Mouse (Mus musculus): ENCODE data around the gene AC134908.4. TPM values are rescaled to one million over a fixed set of nuclear protein-coding genes. Genes with fewer than 3 reads are reported as not detected.

Gene AC134908.4
- polyA plus RNA-seq (2016; fragmentation: Nextera tagmentation; extraction: Ambion mirVana): 1.0 and 1.9 TPM in 2 replicates

DNA sequence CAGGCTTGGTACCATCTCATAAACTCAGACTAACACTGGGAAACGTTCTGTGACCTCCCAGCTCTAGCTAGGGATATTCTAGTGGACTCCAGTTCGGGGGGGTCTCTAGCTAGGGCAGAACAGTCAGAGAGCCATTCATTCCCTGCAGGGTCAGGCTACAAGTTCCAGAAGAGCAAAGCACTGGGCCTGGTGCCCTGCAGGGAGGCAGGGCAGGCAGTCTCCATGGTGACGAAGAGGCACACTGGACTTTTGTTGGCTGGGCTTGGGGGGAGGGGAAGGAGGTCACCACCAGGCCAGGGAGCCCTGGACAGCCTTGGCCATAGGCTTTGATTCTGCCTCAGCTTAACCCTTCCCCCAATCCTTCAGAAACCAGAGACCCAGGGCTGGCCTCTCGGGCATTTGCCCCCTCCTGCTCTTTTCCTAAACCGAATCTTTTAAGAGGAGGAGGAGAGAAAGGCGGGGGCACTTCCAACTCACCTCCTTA, at the start of gene AC134908.4:
Gene AC134908.4 (minus strand): TSS at position 51 of the 484 bp plus-strand sequence.
- under 1% methylated on average over 6 of the region's 6 CpGs for WGBS
- ATAC-seq (ENCODE audit: low FRiP score, low read depth): no peak
- H3K36me3 ChIP-seq: no peaks in the 10 kb centered on the region
- peak within 1 kb of the TSS; percentile 72 for H3K9ac ChIP-seq
- peak within 1 kb of the TSS; percentile 80 for H3K4me3 ChIP-seq
- peak within 1 kb of the TSS; percentile 95 for H3K4me2 ChIP-seq (replicated peaks)
- H3K27ac ChIP-seq: peak within 1 kb of the TSS; percentile 47
- H3K4me1 ChIP-seq: peaks cover 59% of the 10 kb centered on the region
- no peaks in the 10 kb centered on the region for H3K27me3 ChIP-seq (replicated peaks)
- no peaks in the 10 kb centered on the region for H3K9me3 ChIP-seq

DNA sequence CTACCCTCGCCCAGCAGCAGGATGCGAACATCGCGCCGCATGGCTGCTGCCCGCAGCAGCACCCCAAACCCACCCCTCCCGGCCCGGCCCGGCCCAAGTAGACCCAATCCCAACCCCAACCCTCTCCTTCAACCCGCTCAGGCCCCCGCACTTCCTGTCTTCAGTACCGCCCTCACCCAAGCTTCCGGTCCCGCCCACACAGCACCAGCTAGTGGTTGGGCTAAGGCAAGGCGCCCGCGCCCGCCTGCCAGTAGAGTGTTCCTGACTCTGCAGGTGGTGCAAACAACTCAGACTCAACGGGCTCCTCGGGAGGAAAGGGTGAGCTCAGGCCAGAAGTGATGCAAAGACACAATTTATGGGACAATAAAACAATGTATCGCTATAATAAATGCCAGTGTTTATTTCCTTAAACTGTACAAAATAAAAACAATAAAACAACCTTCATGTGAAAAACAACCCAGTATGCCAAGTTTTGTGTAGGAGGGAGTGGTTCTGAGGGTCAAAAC, 49.0 kb upstream of the AC134908.4 start, which contains the start of gene Rhot2:
Gene Rhot2 (minus strand): TSS at position 456 of the 506 bp plus-strand sequence.
- H3K9me3 ChIP-seq: no peaks in the 10 kb centered on the region
- H3K4me2 ChIP-seq (replicated peaks): peak within 1 kb of the TSS; percentile 88
- peak within 1 kb of the TSS; percentile 83 for H3K9ac ChIP-seq
- WGBS: under 1% methylated on average over 21 of the region's 21 CpGs
- peaks cover 55% of the 10 kb centered on the region for H3K36me3 ChIP-seq
- no peak within 1 kb of the TSS for H3K27ac ChIP-seq
- ATAC-seq (ENCODE audit: low FRiP score, low read depth): peak; percentile 90
- H3K4me1 ChIP-seq: peaks cover 10% of the 10 kb centered on the region
- H3K4me3 ChIP-seq: peak within 1 kb of the TSS; percentile 92
- no peaks in the 10 kb centered on the region for H3K27me3 ChIP-seq (replicated peaks)

DNA sequence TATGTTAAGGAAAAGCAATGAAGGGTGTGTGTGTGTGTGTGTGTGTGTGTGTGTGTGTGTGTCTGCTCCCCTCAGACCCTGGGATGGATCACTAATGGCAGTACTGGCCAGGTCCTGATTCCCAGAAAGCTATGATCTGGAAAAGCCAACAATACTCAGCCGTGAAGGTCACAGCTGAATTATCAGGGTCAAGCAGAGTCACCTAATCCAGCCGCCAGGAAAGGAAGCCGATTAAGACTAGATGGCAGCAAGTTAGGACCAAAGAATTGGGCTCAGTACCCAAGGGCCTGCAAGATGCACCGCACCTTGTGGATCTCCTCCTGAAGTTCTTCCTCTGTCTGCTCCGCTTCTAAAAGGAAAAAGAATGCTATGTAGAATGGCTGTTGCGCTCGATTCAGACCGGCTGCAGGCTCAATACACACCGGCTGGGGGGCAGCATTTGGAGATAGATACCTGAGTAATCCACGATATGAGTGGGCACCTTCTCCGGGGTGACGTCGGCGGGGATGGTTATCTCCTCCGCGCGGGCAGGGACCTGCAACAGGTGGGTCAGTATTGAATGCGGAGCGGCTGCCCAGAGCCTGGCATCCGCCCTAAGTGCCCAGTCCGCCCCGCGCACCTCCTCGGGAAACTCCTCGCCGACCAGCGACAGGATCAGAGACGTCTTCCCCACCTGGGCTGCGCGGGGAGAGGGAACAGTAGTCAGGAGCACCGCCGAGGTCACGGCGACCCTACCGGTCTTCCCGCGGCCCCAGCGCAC, 48.4 kb upstream of the AC134908.4 start:
- Histone ChIP-seq H3K9me3 (no peaks in the 10 kb centered on the region), H3K27ac (no peak overlapping the region), H3K4me3 (peak overlapping the region; percentile 92), H3K36me3 (peaks cover 59% of the 10 kb centered on the region), H3K4me1 (peaks cover 10% of the 10 kb centered on the region), H3K4me2 (replicated peaks) (peak overlapping the region; percentile 88), H3K9ac (peak overlapping the region; percentile 83), H3K27me3 (replicated peaks) (no peaks in the 10 kb centered on the region)
- 6% methylated on average over 38 of the region's 38 CpGs for WGBS
- ATAC-seq (ENCODE audit: low FRiP score, low read depth): peak; percentile 2; the same call in 1 of the 2 replicates

DNA sequence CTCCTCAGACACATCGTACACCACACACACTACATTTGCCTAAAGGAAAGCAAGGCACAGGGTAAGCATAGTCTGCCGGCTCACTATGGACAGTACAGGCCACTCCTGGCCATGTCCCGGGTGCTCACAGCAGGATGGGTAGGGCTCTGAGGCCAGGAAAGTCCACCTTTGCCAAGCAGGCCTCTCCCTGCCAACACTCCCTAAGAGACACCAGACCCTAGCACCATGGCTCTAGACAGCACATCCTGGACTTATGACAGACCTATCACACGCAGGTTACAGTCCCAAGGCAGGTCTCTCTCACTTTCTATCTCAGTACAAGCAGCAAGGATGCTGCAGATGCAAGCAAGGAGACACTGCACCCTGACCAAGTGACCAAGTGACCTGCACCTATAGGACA, 47.7 kb upstream of the AC134908.4 start:
- Histone ChIP-seq H3K27ac (no peak overlapping the region), H3K9ac (peak overlapping the region; percentile 83; the same call in 1 of the 2 replicates), H3K27me3 (replicated peaks) (no peaks in the 10 kb centered on the region), H3K4me1 (peaks cover 13% of the 10 kb centered on the region), H3K4me2 (replicated peaks) (peak overlapping the region; percentile 88), H3K9me3 (no peaks in the 10 kb centered on the region), H3K4me3 (peak overlapping the region; percentile 92), H3K36me3 (peaks cover 55% of the 10 kb centered on the region)
- 96% methylated on average over 4 of the region's 4 CpGs for WGBS
- ATAC-seq (ENCODE audit: low FRiP score, low read depth): no peak

DNA sequence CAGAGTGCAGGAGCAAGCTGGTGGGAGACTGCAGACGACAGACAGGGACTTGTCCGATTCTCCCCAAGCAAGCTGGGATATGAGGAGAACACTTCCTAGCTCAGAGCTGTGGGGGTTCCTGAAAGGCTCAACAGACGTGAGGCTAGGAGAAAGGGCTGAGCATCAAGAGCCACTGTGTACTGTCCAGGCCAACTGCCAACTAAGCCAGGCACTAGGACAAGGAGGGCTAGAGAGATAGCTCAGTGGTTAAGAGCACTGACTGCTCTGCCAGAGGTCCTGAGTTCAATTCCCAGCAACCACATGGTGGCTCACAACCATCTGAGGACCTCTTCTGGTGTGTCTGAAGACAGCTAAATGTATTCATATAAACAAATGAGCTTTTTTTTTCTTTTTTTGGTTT, 47.0 kb upstream of the AC134908.4 start:
- Histone ChIP-seq H3K36me3 (peaks cover 53% of the 10 kb centered on the region), H3K4me1 (peaks cover 19% of the 10 kb centered on the region), H3K9ac (no peak overlapping the region), H3K4me2 (replicated peaks) (no peak overlapping the region), H3K9me3 (no peaks in the 10 kb centered on the region), H3K27ac (no peak overlapping the region), H3K27me3 (replicated peaks) (no peaks in the 10 kb centered on the region), H3K4me3 (no peak overlapping the region)
- no peak for ATAC-seq (ENCODE audit: low FRiP score, low read depth)
- 89% methylated on average over 3 of the region's 3 CpGs for WGBS

DNA sequence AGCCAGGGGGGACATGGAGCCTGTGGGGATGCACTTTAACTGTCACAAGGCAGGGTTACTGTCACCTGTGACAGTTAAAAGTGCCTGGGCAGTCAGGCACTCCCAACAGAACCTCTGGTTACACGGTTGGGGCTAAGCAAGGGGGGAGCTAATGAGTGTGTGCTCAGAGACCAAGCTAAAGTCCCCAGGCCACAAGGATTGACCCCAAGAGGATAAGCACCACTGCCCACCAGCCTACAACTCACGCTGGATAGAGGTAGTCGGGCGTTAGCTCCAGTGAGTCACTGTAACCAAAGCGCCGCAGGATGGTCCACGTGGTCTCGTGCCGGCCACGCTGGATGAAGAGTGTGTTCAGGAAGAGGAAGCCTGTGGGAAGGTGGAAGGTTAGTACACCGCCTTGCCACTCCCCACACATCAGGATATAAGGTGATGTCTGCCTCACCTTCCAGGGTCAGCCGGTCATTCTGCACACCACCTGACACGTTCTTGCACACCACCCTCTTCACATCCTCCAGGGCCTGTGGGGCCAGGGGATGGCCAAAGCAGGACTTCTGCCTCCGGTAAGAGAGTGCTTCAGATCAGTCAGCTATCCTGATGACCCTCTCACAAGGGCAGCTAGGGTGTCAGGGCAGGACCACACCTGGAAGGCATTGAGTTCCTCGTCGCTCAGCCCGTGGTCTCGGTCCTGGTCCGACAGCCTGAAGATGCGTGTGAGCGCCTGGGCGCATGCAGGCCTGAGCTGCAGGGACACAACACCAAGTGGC, 45.8 kb upstream of the AC134908.4 start, which contains the start of gene Gm20683:
Gene Gm20683 (minus strand): TSS at position 647 of the 764 bp plus-strand sequence.
- H3K27ac ChIP-seq: no peak within 1 kb of the TSS
- H3K4me2 ChIP-seq (replicated peaks): no peak within 1 kb of the TSS
- H3K4me1 ChIP-seq: peaks cover 31% of the 10 kb centered on the region
- ATAC-seq (ENCODE audit: low FRiP score, low read depth): no peak
- H3K27me3 ChIP-seq (replicated peaks): no peaks in the 10 kb centered on the region
- no peak within 1 kb of the TSS for H3K4me3 ChIP-seq
- H3K9me3 ChIP-seq: no peaks in the 10 kb centered on the region
- H3K36me3 ChIP-seq: peaks cover 48% of the 10 kb centered on the region
- no peak within 1 kb of the TSS for H3K9ac ChIP-seq
- WGBS: 94% methylated on average over 22 of the region's 22 CpGs

DNA sequence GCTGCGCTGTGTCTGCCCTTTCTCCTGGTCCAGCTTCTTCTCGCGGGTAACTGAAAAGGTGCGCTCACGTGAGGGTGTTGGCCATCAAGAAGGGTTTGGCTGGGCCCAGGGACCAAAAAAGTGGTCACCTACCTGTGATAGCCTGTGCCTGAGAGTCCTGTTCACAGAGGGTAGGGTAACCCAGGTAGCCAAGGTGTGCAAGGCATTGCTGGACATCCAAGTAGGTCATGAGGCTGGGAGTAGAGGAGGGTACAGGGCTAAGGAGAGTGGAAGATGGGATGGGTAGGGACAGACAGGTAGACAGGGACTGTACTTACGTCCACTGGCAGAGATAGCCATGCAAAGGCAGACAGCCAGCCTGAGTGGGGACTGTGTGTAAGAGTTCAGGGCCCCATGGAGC, 45.1 kb upstream of the AC134908.4 start:
- WGBS: 96% methylated on average over 6 of the region's 6 CpGs

DNA sequence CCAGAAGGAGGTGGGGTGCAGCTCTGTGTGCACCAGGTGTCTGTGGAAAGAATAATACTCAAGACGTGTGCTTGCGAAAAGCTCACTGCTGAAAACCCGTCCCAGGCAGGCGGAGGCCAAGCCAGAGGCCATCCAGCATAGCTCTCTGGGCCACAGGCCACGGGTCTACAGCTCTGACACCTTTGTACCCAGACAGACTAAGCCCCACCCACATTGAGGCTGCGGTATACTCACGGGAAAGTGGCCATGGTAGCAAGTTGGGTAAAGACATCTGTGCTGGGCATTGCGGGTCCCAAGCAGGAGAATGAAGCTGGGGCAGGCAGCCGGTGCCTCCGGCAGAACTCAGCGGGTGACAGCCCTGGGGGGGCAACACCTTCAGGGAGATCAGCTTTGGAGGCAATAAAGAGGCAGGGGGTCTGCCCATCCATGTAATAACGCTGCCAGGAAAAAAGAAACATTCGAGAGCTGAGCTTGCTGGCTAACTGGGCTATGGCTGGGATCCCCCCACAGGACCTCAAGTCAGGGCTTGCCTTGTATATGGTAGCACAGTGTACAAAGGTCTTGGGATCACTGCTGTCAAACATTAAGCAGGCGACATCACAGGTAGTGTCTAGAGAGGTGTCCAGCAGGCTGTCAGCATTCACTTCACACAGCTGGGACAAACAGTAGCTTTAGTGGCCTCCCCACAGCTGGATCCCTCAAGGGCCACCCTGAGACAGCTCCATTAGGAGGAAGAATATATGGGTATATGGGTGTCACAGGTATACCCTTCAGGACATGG, 44.2 kb upstream of the AC134908.4 start:
- 83% methylated on average over 14 of the region's 14 CpGs for WGBS
- Histone ChIP-seq H3K4me1 (peaks cover 47% of the 10 kb centered on the region), H3K27me3 (replicated peaks) (no peaks in the 10 kb centered on the region), H3K27ac (no peak overlapping the region), H3K36me3 (peaks cover 51% of the 10 kb centered on the region), H3K9me3 (no peaks in the 10 kb centered on the region), H3K4me3 (no peak overlapping the region), H3K4me2 (replicated peaks) (no peak overlapping the region), H3K9ac (no peak overlapping the region)
- no peak for ATAC-seq (ENCODE audit: low FRiP score, low read depth)

More for the DNA sequence above, 45.1 kb upstream of the AC134908.4 start:
- Histone ChIP-seq H3K4me2 (replicated peaks) (no peak overlapping the region), H3K4me3 (no peak overlapping the region), H3K27me3 (replicated peaks) (no peaks in the 10 kb centered on the region), H3K27ac (no peak overlapping the region), H3K9me3 (no peaks in the 10 kb centered on the region), H3K36me3 (peaks cover 44% of the 10 kb centered on the region), H3K4me1 (peaks cover 39% of the 10 kb centered on the region), H3K9ac (no peak overlapping the region)
- no peak for ATAC-seq (ENCODE audit: low FRiP score, low read depth)

DNA sequence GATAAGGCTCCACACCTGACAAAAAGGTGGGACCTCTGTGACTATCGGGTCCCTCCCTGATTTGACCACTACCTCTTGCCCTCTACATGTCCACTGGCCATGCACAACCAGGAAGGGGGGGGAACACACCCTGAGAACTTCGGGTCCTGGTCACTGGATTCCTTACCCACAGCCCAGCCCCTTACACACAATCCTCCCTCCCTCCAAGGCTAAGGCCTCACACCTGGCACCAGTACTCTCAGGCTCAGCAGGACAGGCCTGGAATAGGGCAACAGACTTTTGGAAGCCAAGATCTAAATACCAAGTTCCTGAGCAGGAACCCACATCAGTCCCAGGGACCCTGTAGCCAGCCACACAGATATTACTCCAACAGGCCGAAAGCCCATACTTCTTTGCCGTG, 43.4 kb upstream of the AC134908.4 start:
- Histone ChIP-seq H3K27ac (no peak overlapping the region), H3K27me3 (replicated peaks) (no peaks in the 10 kb centered on the region), H3K4me1 (peaks cover 54% of the 10 kb centered on the region), H3K9ac (no peak overlapping the region), H3K4me2 (replicated peaks) (no peak overlapping the region), H3K9me3 (no peaks in the 10 kb centered on the region), H3K36me3 (peaks cover 51% of the 10 kb centered on the region), H3K4me3 (no peak overlapping the region)
- WGBS: 85% methylated on average over 4 of the region's 4 CpGs
- no peak for ATAC-seq (ENCODE audit: low FRiP score, low read depth)

DNA sequence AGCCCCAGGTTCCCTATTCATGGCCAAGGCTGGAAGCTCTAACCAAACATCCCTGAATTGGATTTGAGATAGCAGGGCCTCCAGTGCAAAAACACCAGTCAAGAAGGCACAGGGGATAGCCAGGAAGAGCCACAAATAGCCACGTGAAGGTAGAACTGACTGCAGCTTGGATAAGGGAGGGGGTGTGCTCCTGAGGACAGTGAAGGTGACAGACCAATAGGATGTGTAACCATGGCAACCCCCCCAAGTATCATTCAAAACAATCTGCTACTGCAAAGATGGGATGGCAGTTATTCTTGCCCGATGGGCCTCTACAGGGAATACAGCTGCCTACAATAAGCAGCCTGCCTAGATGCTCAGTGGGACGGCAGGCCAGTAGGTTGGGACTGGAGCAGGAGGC, 42.1 kb upstream of the AC134908.4 start:
- H3K4me3 ChIP-seq: no peak overlapping the region; the same call in 1 of the 2 replicates
- H3K27ac ChIP-seq: 0 out of 2 replicates have a peak overlapping the region, but pooled peaks have one; percentile 16
- WGBS: 30% methylated on average over 3 of the region's 3 CpGs

DNA sequence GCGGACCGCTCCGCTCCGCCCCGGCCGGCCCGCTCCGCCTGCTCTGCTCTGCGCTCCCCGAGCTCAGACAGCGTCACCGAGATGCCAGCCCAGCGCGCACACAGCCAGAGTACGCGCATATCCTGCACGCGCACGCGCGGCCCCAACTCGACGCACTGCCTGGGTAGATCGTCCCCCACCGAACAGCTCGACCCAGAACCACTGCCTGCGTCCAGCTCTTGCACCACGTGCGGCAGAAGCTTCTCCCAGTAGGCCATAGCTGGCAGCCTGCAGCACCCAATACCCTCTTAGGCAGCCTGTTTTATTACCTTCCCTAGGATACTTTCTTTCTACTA, 41.6 kb upstream of the AC134908.4 start, which contains the start of gene Rhbdl1:
Gene Rhbdl1 (minus strand): TSS at position 220 of the 335 bp plus-strand sequence.
- Histone ChIP-seq H3K4me3 (peak within 1 kb of the TSS; percentile 42), H3K36me3 (peaks cover 46% of the 10 kb centered on the region), H3K4me2 (replicated peaks) (peak within 1 kb of the TSS; percentile 95), H3K9ac (peak within 1 kb of the TSS; percentile 66), H3K9me3 (no peaks in the 10 kb centered on the region), H3K27ac (peak within 1 kb of the TSS; percentile 32; the same call in 1 of the 2 replicates), H3K4me1 (peaks cover 54% of the 10 kb centered on the region), H3K27me3 (replicated peaks) (no peaks in the 10 kb centered on the region)
- 0 out of 2 replicates have a peak, but pooled peaks have one; percentile 8 for ATAC-seq (ENCODE audit: low FRiP score, low read depth)
- 2% methylated on average over 27 of the region's 29 CpGs for WGBS

More for the DNA sequence above, 42.1 kb upstream of the AC134908.4 start:
- Histone ChIP-seq H3K4me2 (replicated peaks) (peak overlapping the region; percentile 95), H3K9me3 (no peaks in the 10 kb centered on the region), H3K27me3 (replicated peaks) (no peaks in the 10 kb centered on the region), H3K4me1 (peaks cover 52% of the 10 kb centered on the region), H3K36me3 (peaks cover 51% of the 10 kb centered on the region), H3K9ac (peak overlapping the region; percentile 66; the same call in 1 of the 2 replicates)
- ATAC-seq (ENCODE audit: low FRiP score, low read depth): no peak
